Mouse (Mus musculus) lung, adult 2 months (tissue): ENCODE results near the gene Tspan6. TPM values are rescaled to one million over a fixed set of nuclear protein-coding genes. Genes with fewer than 3 reads are reported as not detected.

Experiments
- DNase-seq: peaks from one replicate; pipeline ENCODE4 v3.0.0; 2022
- H3K4me1 ChIP-seq: fragments of 200-500 bp; 2 replicates; pipeline ENCODE4 v1.6.1; 2011; ENCODE audit warnings: low read length; ENCODE audit not compliant: control insufficient read depth, insufficient read depth
- H3K4me3 ChIP-seq: fragments of 200-500 bp; replicated peaks from 2 replicates; pipeline ENCODE3; 2011; ENCODE audit warnings: low read depth, mild to moderate bottlenecking, control low read depth, low read length; ENCODE audit errors: extremely low read depth
- CTCF ChIP-seq: fragments of 200-500 bp; IDR thresholded peaks from 2 replicates; pipeline ENCODE4 v1.5.1; 2011; ENCODE audit warnings: mild to moderate bottlenecking, low read length, control low read depth; ENCODE audit not compliant: insufficient read depth
- POLR2A ChIP-seq: fragments of 200-500 bp; IDR thresholded peaks from 2 replicates; pipeline ENCODE4 v1.6.1; 2011; ENCODE audit warnings: low read depth, mild to moderate bottlenecking, control low read depth, low read length, borderline replicate concordance; ENCODE audit errors: extremely low read depth
- WGBS: fragments of 180-500 bp; shearing (Covaris S2); methylation state at CpG from one replicate; pipeline ENCODE4 v1.1.7; 2018; 5-methylcytosine and 5-hydroxymethylcytosine counted together
- polyA plus RNA-seq: library from polyadenylated mRNA; depleted of rRNA; stranded (reverse); fragments of >200 nt; gene quantifications from 2 replicates; pipeline ENCODE4 v1.2.3, GENCODE M21; 2012; rRNA removed

Tspan6 gene
- 3.4 and 6.6 TPM in 2 replicates for polyA plus RNA-seq

DNA sequence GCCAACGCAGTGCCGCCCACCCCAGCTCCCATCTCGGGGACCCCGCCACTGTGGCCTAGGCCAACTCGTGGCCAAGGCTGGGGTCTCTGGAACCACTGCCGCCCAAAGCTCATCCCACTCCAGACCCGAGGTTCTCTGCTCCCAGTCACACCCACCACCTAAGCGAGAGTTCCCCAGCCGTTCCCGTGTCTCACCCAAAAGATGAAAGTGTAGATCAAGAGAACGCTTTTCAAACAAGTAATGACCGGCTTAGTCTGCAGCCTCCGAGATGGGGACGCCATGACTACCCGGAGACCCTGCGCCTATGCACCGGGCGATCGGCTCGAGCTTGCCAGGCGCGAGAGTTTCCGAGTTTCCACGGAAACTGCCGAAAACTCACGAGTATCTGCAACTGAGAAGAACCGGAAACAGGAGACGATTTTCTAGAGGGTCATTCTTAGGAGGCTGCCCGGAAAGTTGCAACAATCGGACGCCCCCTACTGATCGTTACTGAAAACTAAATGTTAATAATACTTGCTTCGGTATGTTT is at the start of gene Tspan6:
Tspan6 (minus strand) TSS at position 416 of the 529 bp plus-strand sequence.
- TF ChIP-seq POLR2A (no peak), CTCF (no peak)
- peak within 1 kb of the TSS; percentile 71 for H3K4me3 ChIP-seq
- DNase-seq, result peak; percentile 45
- H3K4me1 ChIP-seq, result no peaks in the 10 kb centered on the region
- WGBS, result 33% methylated on average over 33 of the region's 33 CpGs

DNA sequence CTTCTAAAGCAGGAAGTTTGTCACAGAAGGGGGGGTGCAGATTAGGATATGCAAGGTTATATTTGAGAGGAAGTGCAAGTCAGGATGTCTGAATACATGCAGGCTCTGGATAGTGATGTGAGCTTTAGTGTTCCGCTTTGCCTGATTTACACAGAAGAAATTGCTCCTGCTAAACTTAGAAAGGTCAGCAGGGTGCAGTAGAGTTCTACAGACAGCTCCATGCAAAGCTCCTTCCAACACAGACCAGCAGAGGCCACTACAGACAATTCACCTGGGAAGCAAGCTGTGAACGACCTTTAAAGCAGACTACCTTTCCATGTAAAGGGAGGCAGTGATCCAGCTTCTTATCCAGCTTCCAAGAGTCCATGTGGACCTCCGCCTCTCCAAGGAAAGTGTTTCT is 49.2 kb upstream of the Tspan6 start:
- H3K4me1 ChIP-seq, result no peaks in the 10 kb centered on the region
- peak; percentile 17 for DNase-seq
- no peak overlapping the region for H3K4me3 ChIP-seq
- 38% methylated on average over 3 of the region's 3 CpGs for whole genome bisulfite sequencing
- TF ChIP-seq POLR2A, result no peak
- TF ChIP-seq CTCF, result peak; percentile 56

DNA sequence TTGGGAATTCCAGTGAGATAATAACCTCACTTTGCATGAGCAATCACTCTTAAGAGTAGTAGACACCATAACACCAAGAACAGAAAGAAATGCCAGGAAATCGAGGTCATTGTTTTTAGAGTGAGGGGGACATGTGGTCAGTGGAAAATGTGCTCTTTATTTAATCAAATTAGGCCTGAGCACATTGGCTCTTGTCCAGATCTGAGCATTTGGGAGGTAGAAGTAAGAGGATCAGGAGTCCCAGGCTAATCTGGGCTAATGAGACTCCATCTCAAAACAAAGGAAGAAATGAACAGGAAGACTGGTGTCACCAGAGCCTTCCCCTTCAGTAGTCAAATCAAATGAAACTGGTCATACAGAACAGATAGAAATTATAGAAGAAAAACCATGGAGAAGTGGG is 41.3 kb upstream of the Tspan6 start:
- H3K4me3 ChIP-seq, result no peak overlapping the region
- 31% methylated on average over 1 of the region's 1 CpGs for WGBS
- TF ChIP-seq POLR2A, result no peak
- TF ChIP-seq CTCF, result no peak
- H3K4me1 ChIP-seq, result no peaks in the 10 kb centered on the region
- no peak for DNase-seq

DNA sequence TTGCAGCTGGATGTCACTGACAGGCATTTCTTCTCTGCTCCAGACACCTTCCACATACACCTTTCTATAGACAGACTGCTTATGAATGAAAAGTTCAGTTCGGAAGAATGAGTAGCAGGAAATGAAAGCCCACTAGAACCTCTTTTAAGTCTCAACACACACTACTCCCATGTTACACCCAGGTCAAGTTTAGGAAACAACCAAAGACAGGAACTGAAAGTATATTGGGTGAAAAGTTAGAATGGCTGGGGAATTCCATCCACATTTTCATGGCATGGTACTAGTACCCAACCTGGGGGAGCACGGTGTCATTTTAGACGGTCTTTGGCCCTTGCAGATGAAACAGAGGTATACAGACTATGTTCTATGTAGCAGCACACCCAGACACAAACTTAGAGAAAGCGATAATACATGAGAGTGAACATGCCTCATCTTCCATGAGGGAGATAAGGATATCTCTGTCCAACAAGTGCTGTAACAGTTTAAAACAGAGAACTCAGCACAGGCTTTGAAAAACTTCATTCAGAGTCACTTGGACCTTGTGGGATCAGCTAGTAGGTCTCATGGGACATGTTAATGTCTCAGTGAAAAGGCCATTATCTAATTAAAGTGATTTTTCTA is 38.5 kb upstream of the Tspan6 start:
- DNase-seq, result no peak
- no peak for TF ChIP-seq POLR2A
- no peak for TF ChIP-seq CTCF
- H3K4me1 ChIP-seq, result no peaks in the 10 kb centered on the region
- WGBS, result 74% methylated on average over 4 of the region's 4 CpGs
- H3K4me3 ChIP-seq, result no peak overlapping the region

DNA sequence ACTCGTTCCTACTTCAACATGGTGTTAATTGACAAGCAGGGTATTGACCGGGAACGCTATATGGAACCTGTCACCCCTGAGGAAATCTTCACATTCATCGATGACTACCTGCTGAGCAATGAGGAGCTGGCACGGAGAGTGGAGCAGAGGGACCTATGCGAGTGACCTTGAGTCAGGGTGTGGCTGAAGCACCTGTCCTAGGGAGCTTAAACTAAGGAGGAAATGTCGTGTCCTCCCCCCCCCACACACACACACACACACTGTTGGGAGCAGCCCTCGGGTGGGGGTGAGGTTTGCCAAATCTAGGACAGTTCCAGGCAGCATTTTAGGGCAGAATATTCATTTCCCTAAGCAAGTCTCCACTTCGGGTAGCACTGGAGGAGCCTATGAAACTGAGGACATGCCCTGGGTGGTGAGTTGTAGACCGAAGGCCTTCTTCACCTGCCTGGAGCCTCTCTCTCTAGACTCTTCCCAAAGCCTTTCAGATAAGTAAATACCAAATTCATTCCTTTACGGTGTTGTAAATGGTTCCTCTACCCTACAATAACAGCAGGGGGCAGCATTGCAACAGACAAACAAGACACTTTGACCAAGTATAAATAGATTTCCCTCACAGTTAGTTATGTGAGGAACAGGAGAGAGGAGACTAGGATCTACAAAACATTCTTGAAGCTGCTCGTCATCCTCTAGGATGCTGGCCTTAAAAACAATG is 33.2 kb upstream of the Tspan6 start:
- WGBS, result 57% methylated on average over 12 of the region's 12 CpGs
- DNase-seq, result no peak
- H3K4me3 ChIP-seq, result no peak overlapping the region
- no peaks in the 10 kb centered on the region for H3K4me1 ChIP-seq
- no peak for TF ChIP-seq CTCF
- TF ChIP-seq POLR2A, result no peak

DNA sequence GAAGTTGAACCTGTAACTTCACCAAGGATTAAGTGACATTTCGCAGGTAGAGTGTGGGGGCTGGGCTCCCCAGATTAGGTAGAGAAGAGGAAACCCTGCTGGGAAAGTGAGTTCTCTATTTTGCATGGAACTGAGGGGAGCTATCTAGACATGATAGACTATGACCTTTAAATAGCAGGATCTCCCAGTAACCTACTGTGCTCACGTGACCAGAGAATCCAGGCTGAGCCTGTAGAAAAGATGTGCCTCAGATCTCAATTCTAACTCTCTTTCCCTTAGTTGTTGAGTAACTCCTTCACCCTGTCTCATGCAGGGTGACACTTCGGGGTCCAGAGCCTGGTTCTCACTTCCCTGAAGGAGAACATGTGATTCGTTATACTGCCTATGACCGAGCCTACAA is 28.5 kb upstream of the Tspan6 start:
- DNase-seq, result no peak
- no peak for TF ChIP-seq CTCF
- TF ChIP-seq POLR2A, result no peak
- Histone ChIP-seq H3K4me1 (no peaks in the 10 kb centered on the region), H3K4me3 (no peak overlapping the region)
- 67% methylated on average over 5 of the region's 5 CpGs for WGBS

DNA sequence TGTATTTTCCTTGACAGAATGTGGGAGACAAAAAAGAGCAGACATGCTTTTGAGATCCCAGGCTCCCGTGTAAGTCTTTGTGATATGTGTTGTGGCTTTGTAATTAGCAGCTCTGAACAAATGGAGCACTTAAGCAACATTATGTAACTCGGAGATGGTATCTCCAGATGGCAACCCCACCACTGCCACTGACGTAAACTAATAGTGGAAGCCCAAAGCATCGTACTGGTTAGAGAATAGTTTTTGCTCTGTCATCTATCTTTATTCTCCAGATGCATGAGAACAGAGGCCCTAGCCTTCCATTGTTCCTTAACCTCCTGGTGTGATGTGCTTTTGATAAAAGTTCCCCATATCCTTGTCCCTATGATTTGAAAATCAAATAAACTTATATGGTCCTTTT is 23.0 kb upstream of the Tspan6 start:
- no peak overlapping the region for H3K4me3 ChIP-seq

DNA sequence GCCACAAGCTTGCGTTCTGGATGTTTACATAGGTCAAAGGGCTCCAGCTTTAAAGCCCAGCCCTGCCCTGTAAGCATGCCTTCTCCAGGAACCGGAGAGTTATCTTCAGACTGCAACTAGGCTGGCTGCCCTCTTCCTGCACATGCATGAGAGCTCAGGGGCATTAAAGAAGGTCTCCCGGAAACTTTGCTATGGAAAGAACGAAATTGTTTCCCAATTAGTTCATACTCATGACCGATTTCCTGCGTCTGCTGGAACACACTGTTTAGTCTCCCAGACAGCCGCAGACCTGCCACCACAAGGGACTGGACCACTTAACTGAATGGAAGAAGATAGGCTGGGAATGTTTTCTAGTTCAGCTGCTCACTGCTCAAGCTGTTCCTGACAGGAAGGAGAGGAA is 16.0 kb upstream of the Tspan6 start:
- WGBS, result 49% methylated on average over 7 of the region's 7 CpGs
- TF ChIP-seq POLR2A (no peak), CTCF (no peak)
- Histone ChIP-seq H3K4me1 (no peaks in the 10 kb centered on the region), H3K4me3 (no peak overlapping the region)
- no peak for DNase-seq

More for the DNA sequence above, 23.0 kb upstream of the Tspan6 start:
- 64% methylated on average over 4 of the region's 4 CpGs for WGBS
- no peak for TF ChIP-seq POLR2A
- TF ChIP-seq CTCF, result no peak
- no peaks in the 10 kb centered on the region for H3K4me1 ChIP-seq
- no peak for DNase-seq

DNA sequence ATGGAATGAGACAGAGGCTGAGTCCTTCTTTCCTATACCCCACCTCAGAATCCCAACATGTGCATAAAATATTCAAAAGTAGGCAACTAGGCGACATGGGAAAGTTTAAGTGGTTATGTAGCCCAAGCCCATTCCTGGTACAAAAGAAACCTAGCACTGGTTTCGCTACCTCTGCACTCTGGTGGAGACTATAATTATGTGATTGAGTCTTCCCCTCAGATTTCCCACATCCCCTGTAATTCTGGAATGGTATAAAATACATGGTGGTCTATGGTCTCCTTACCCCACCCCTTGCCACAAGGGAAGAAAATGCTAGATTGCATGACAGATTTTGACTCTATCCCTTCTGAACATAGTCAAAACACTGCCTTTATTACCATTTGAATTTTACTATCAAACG is 14.8 kb upstream of the Tspan6 start:
- TF ChIP-seq CTCF (no peak), POLR2A (no peak)
- 76% methylated on average over 3 of the region's 3 CpGs for WGBS
- Histone ChIP-seq H3K4me3 (no peak overlapping the region), H3K4me1 (no peaks in the 10 kb centered on the region)
- DNase-seq, result no peak

DNA sequence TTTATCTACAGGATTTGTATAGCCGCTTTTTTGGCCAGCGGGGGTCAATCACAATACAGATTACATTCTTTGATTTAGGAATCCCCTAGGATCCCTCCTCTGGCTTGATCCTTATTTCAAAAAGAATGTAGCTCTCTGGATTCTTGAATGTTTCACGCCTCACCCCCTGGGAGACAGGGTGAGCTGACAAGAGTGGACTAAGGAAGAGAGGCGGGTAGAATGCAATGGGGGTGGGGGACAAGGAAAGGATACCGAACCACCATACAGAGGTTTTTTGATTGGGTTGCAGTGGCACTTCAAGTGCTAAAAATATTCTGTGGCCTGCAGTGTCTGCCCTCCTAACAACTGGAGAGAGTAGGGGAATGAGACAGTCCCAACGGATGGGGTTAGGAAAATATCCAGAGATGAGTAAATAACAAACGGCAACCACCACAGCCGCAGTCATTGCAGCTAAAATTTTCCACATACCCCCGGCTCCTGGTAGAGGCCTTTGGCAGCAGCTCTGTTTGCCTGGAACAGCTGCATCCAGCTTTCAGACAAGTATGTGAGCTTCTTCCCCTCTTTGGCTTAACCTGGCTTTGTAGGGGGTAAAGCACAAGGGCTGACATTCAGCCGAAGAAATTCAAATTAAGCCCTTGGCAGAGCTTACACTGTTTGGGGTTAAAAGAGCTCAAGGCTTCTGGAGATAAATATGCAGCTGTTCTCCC is 13.3 kb upstream of the Tspan6 start:
- WGBS, result 58% methylated on average over 10 of the region's 10 CpGs
- H3K4me1 ChIP-seq, result no peaks in the 10 kb centered on the region
- TF ChIP-seq POLR2A (no peak), CTCF (no peak)
- H3K4me3 ChIP-seq, result no peak overlapping the region
- DNase-seq, result no peak
